Mouse (Mus musculus): ENCODE data around the gene Laptm4a. TPM values are rescaled to one million over a fixed set of nuclear protein-coding genes. Genes with fewer than 3 reads are reported as not detected.

Gene Laptm4a
- polyA plus RNA-seq, 1 experiment = 491 TPM

GRCm38 (mm10) chr12:8939490-8939889, 18.0 kb downstream of the Laptm4a start:
- Histone ChIP-seq H3K27me3 (ENCODE audit: control insufficient read depth, insufficient read depth, insufficient read length) (no peaks in the 10 kb centered on the region), H3K36me3 (ENCODE audit: control insufficient read depth, insufficient read depth) (peaks cover 48% of the 10 kb centered on the region), H3K4me3 (no peak overlapping the region), H3K4me2 (ENCODE audit: low read depth) (no peak overlapping the region), H3K79me2 (ENCODE audit: control insufficient read depth, insufficient read depth) (no peaks in the 10 kb centered on the region), H3ac (ENCODE audit: control insufficient read depth, insufficient read length) (no peak overlapping the region)
- TF ChIP-seq POLR2AphosphoS2 (IDR thresholded peaks at IDR 0.05; ENCODE audit: insufficient read length, low read depth) = peak; percentile 70
- no peak for TF ChIP-seq POLR2A (IDR thresholded peaks at IDR 0.05; ENCODE audit: insufficient read length, low read depth)
- no peak for TF ChIP-seq CEBPB (IDR thresholded peaks at IDR 0.05; ENCODE audit: insufficient read depth, poor library complexity, severe bottlenecking)

GRCm38 (mm10) chr12:8940011-8941005, 18.8 kb downstream of the Laptm4a start:
- Histone ChIP-seq H3K4me3 (no peak overlapping the region), H3K4me2 (ENCODE audit: low read depth) (no peak overlapping the region), H3K27me3 (ENCODE audit: control insufficient read depth, insufficient read depth, insufficient read length) (no peaks in the 10 kb centered on the region), H3ac (ENCODE audit: control insufficient read depth, insufficient read length) (no peak overlapping the region), H3K36me3 (ENCODE audit: control insufficient read depth, insufficient read depth) (peaks cover 40% of the 10 kb centered on the region), H3K79me2 (ENCODE audit: control insufficient read depth, insufficient read depth) (no peaks in the 10 kb centered on the region)
- peak; percentile 31 for TF ChIP-seq POLR2A (IDR thresholded peaks at IDR 0.05; ENCODE audit: insufficient read length, low read depth)
- peak; percentile 86 for TF ChIP-seq POLR2AphosphoS2 (IDR thresholded peaks at IDR 0.05; ENCODE audit: insufficient read length, low read depth)
- TF ChIP-seq USF1 (IDR thresholded peaks at IDR 0.05; ENCODE audit: low read depth) = no peak
- TF ChIP-seq REST (IDR thresholded peaks at IDR 0.05; ENCODE audit: insufficient read depth, insufficient read length) = no peak

GRCm38 (mm10) chr12:8941131-8941615, 19.7 kb downstream of the Laptm4a start:
- Histone ChIP-seq H3K4me3 (no peak overlapping the region), H3ac (ENCODE audit: control insufficient read depth, insufficient read length) (no peak overlapping the region), H3K4me2 (ENCODE audit: low read depth) (no peak overlapping the region), H3K36me3 (ENCODE audit: control insufficient read depth, insufficient read depth) (peaks cover 32% of the 10 kb centered on the region), H3K79me2 (ENCODE audit: control insufficient read depth, insufficient read depth) (no peaks in the 10 kb centered on the region), H3K27me3 (ENCODE audit: control insufficient read depth, insufficient read depth, insufficient read length) (no peaks in the 10 kb centered on the region)
- TF ChIP-seq TCF3 (IDR thresholded peaks at IDR 0.05; ENCODE audit: insufficient read length, low read depth) = no peak

- no peak overlapping the region for H3K4me2 ChIP-seq (ENCODE audit: low read depth)
- no peak for TF ChIP-seq SRF (IDR thresholded peaks at IDR 0.05; ENCODE audit: control insufficient read depth, insufficient read length, low read depth)
- TF ChIP-seq E2F4 (IDR thresholded peaks at IDR 0.05; ENCODE audit: insufficient read depth) = no peak
- no peak for TF ChIP-seq MAX (IDR thresholded peaks at IDR 0.05; ENCODE audit: low read depth)
- TF ChIP-seq POLR2AphosphoS2 (IDR thresholded peaks at IDR 0.05; ENCODE audit: insufficient read length, low read depth) = no peak
- no peak for TF ChIP-seq MYOG (IDR thresholded peaks at IDR 0.05; ENCODE audit: control insufficient read depth in 1 of 3, insufficient read depth in 1 of 3, insufficient read length in 2 of 3, low read depth in 2 of 3)
- TF ChIP-seq CEBPB (IDR thresholded peaks at IDR 0.05; ENCODE audit: insufficient read depth, poor library complexity, severe bottlenecking) = no peak
- no peak for TF ChIP-seq USF1 (IDR thresholded peaks at IDR 0.05; ENCODE audit: low read depth)
- no peak for TF ChIP-seq REST (IDR thresholded peaks at IDR 0.05; ENCODE audit: insufficient read depth, insufficient read length)
- no peak for TF ChIP-seq POLR2A (IDR thresholded peaks at IDR 0.05; ENCODE audit: insufficient read length, low read depth)
- no peak for TF ChIP-seq MYOD1 (IDR thresholded peaks at IDR 0.05; ENCODE audit: control insufficient read depth in 1 of 3, insufficient read length in 2 of 3, low read depth in 2 of 3)
- TF ChIP-seq TCF12 (IDR thresholded peaks at IDR 0.05; ENCODE audit: insufficient read depth, poor library complexity, severe bottlenecking) = no peak
- no peak for TF ChIP-seq TCF3 (IDR thresholded peaks at IDR 0.05; ENCODE audit: insufficient read length, low read depth)
- no peak overlapping the region for H3ac ChIP-seq (ENCODE audit: control insufficient read depth, insufficient read length)
- peaks cover 25% of the 10 kb centered on the region for H3K36me3 ChIP-seq (ENCODE audit: control insufficient read depth, insufficient read depth)
- no peaks in the 10 kb centered on the region for H3K27me3 ChIP-seq (ENCODE audit: control insufficient read depth, insufficient read depth, insufficient read length)
- H3K79me2 ChIP-seq (ENCODE audit: control insufficient read depth, insufficient read depth) = no peaks in the 10 kb centered on the region
- no peak overlapping the region for H3K4me3 ChIP-seq
Observed at GRCm38 (mm10) chr12:8941699-8942392, 20.4 kb downstream of the Laptm4a start.

GRCm38 (mm10) chr12:8947163-8947562, 25.7 kb downstream of the Laptm4a start:
- Histone ChIP-seq H3ac (ENCODE audit: control insufficient read depth, insufficient read length) (no peak overlapping the region), H3K27me3 (ENCODE audit: control insufficient read depth, insufficient read depth, insufficient read length) (no peaks in the 10 kb centered on the region), H3K4me2 (ENCODE audit: low read depth) (peak overlapping the region; percentile 81), H3K4me3 (no peak overlapping the region), H3K79me2 (ENCODE audit: control insufficient read depth, insufficient read depth) (no peaks in the 10 kb centered on the region), H3K36me3 (ENCODE audit: control insufficient read depth, insufficient read depth) (no peaks in the 10 kb centered on the region)
- TF ChIP-seq TCF12 (IDR thresholded peaks at IDR 0.05; ENCODE audit: insufficient read depth, poor library complexity, severe bottlenecking) (no peak), REST (IDR thresholded peaks at IDR 0.05; ENCODE audit: insufficient read depth, insufficient read length) (no peak), SRF (IDR thresholded peaks at IDR 0.05; ENCODE audit: control insufficient read depth, insufficient read length, low read depth) (no peak), MYOD1 (IDR thresholded peaks at IDR 0.05; ENCODE audit: control insufficient read depth in 1 of 3, insufficient read length in 2 of 3, low read depth in 2 of 3) (no peak), POLR2A (IDR thresholded peaks at IDR 0.05; ENCODE audit: insufficient read length, low read depth) (no peak), MYOG (IDR thresholded peaks at IDR 0.05; ENCODE audit: control insufficient read depth in 1 of 3, insufficient read depth in 1 of 3, insufficient read length in 2 of 3, low read depth in 2 of 3) (no peak), USF1 (IDR thresholded peaks at IDR 0.05; ENCODE audit: low read depth) (no peak), TCF3 (IDR thresholded peaks at IDR 0.05; ENCODE audit: insufficient read length, low read depth) (no peak), POLR2AphosphoS2 (IDR thresholded peaks at IDR 0.05; ENCODE audit: insufficient read length, low read depth) (no peak), MAX (IDR thresholded peaks at IDR 0.05; ENCODE audit: low read depth) (no peak), CEBPB (IDR thresholded peaks at IDR 0.05; ENCODE audit: insufficient read depth, poor library complexity, severe bottlenecking) (no peak), E2F4 (IDR thresholded peaks at IDR 0.05; ENCODE audit: insufficient read depth) (no peak)
